Mouse (Mus musculus) kidney, postnatal 25 days (tissue): ENCODE measurements around the gene Ttk.

ENCODE experiments used
- DNase-seq, 2 experiments: peaks; one replicate each; pipeline ENCODE4 v3.0.0; 2021; ENCODE audit warnings: mixed read lengths in 2 of 2

Gene Ttk

GRCm38 (mm10) chr9:83902086-83902485 lies 67.6 kb downstream of the Ttk start:
- no peak for DNase-seq

DNA sequence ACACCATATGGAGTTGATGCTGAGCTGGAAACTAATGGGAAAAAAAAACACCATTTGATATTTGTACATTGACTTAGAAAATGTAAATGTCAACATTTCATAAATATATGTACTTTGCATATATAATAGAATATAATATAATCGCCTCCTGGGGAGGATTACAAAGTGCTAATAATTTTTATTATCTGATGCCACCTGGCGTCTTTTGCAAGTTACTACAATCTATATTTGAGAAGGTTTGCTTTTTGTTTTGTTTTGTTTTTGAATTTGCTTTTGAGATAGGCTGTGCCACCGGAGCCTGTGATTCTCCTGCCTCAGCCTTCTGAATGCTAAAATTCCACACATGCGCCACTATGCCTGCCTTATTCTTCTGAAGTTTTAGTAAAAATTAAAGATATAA lies 71.3 kb downstream of the Ttk start:
- DNase-seq: no peak

DNA sequence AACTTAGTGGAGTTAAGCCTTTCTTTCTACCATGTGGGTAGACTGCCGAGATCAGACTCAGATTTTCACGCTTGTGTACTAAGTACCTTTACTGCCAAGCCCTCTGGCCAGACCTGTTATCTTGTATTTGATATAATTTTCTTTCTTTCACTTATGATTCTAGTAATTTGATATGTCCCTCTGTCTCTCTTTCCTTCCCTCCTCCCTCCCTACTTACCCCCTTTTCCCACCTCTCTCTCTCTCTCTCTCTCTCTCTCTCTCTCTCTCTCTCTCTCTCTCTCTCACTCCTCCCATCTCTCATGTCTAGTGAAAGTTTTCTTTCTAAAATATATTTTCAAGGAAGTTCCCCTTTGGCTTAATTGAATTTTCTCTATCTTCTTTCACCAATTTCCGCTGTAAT lies 72.5 kb downstream of the Ttk start:
- no peak for DNase-seq

DNA sequence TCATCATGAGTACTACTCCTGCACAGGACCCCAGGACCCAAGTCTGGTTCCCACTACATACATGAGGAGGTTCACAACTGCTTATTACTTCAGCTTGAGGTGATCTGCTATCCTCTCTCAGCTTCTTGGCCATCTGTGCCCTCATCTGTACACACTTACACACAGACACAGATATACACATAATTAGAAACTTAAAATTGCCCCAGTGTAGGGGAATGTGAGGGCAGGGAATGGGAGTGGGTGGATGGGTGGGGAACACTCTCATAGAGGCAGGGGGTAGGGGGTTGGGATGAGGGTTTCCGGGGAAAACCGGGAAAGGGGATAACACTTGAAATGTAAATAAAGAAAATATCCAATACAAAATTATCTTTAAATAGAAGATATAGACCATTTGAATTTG lies 75.3 kb downstream of the Ttk start:
- DNase-seq: no peak

DNA sequence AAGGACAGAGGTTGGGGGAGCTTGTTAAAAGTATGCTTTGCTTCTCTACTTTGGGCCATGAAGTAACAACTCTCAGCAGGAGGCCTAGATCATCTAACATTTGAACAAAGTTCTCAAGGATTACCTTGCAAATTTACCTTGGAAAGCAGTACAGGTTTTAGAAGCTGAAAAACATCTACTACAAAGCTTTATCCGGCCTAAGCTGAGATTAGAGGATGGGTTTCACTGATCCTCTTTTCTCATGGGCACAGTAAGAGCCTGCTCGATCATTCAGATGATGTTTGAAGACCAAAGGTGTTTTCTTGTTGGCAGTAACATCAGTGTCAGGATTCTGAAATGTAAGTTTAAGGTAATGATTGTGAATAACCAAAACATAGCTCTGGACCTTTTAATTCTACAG lies 76.4 kb downstream of the Ttk start:
- DNase-seq: no peak
